Mouse (Mus musculus) ES-E14 (cell line): ENCODE measurements around the gene Map4.

Source experiments
- CHD2 ChIP-seq: IDR thresholded peaks from 2 replicates; pipeline ENCODE4 v1.6.1; 2014; ENCODE audit warnings: mild to moderate bottlenecking, low read depth, low read length, inconsistent platforms
- HCFC1 ChIP-seq: IDR thresholded peaks from 2 replicates; pipeline ENCODE4 v1.6.1; 2012; ENCODE audit warnings: low read length, inconsistent platforms, borderline replicate concordance; ENCODE audit not compliant: insufficient read depth
- ZC3H11A ChIP-seq: IDR thresholded peaks from 2 replicates; pipeline ENCODE4 v1.6.1; 2012; ENCODE audit warnings: low read depth, mild to moderate bottlenecking, inconsistent platforms, low read length, borderline replicate concordance
- ZNF384 ChIP-seq: IDR thresholded peaks from 2 replicates; pipeline ENCODE4 v1.6.1; 2012; ENCODE audit warnings: low read depth, low read length, inconsistent platforms

DNA sequence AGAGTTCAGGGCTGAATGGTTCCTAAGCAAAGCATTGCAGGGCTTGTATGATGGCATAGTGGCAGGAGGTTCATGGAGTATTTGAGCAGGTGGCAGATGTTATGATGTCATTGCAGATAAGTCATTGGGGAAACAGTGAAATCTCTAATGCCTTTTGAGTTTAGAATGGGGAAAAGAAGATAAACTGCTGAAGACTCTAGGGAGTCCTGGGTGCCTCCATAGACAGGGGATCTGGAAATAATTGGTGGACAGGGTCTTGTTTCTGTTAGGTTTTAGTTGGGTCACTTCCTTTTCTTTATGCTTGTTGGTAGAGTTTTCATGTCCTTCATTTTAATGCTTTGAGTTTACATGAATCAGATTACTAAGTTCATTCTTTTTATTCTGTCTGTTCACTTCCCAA lies 116.0 kb downstream of the Map4 start:
- TF ChIP-seq HCFC1 = no peak
- TF ChIP-seq ZNF384 = no peak
- TF ChIP-seq CHD2 = no peak
- no peak for TF ChIP-seq ZC3H11A
